Mouse (Mus musculus) myocyte (in vitro differentiated cells): Measurements from ENCODE around the gene Fcnb. TPM values are rescaled to one million over a fixed set of nuclear protein-coding genes. Genes with fewer than 3 reads are reported as not detected.

Experiments used
- H3K27me3 ChIP-seq: one replicate; pipeline ENCODE4 v1.6.1; 2011; ENCODE audit not compliant: control insufficient read depth, insufficient read depth, insufficient read length
- H3K36me3 ChIP-seq: one replicate; pipeline ENCODE4 v1.6.1; 2011; ENCODE audit not compliant: control insufficient read depth, insufficient read depth
- H3K4me2 ChIP-seq: one replicate; pipeline ENCODE4 v1.6.1; 2011; ENCODE audit warnings: low read depth, control low read depth
- H3K4me3 ChIP-seq: one replicate; pipeline ENCODE4 v1.5.1; 2011; ENCODE audit warnings: mild to moderate bottlenecking, control low read depth, moderate library complexity
- H3K79me2 ChIP-seq: one replicate; pipeline ENCODE4 v1.6.1; 2011; ENCODE audit not compliant: control insufficient read depth, insufficient read depth
- H3ac ChIP-seq: one replicate; pipeline ENCODE4 v1.6.1; 2011; ENCODE audit not compliant: control insufficient read depth, insufficient read length
- CEBPB ChIP-seq: IDR thresholded peaks from 2 replicates; pipeline ENCODE4 v1.6.1; 2011; ENCODE audit warnings: mild to moderate bottlenecking, moderate library complexity; ENCODE audit not compliant: poor library complexity, insufficient read depth, severe bottlenecking
- E2F4 ChIP-seq: IDR thresholded peaks from one replicate; pipeline ENCODE4 v1.6.1; 2011; ENCODE audit warnings: mild to moderate bottlenecking, control low read depth, moderate library complexity; ENCODE audit not compliant: insufficient read depth
- MAX ChIP-seq: IDR thresholded peaks from one replicate; pipeline ENCODE4 v1.6.1; 2011; ENCODE audit warnings: low read depth, mild to moderate bottlenecking, control low read depth
- MYOD1 ChIP-seq, 3 experiments: IDR thresholded peaks; one replicate each; pipeline ENCODE4 v1.6.1; 2011; ENCODE audit warnings: control low read depth in 2 of 3, low read depth in 2 of 3, mild to moderate bottlenecking in 2 of 3, moderate library complexity in 1 of 3; ENCODE audit not compliant: insufficient read length in 2 of 3, control insufficient read depth in 1 of 3
- MYOG ChIP-seq, 3 experiments: IDR thresholded peaks; one replicate each; pipeline ENCODE4 v1.6.1; 2011; ENCODE audit warnings: control low read depth in 2 of 3, low read depth in 2 of 3, mild to moderate bottlenecking in 2 of 3; ENCODE audit not compliant: insufficient read length in 2 of 3, control insufficient read depth in 1 of 3, insufficient read depth in 1 of 3
- POLR2A ChIP-seq: IDR thresholded peaks from one replicate; pipeline ENCODE4 v1.6.1; 2011; ENCODE audit warnings: low read depth, mild to moderate bottlenecking, control low read depth, moderate library complexity; ENCODE audit not compliant: insufficient read length
- POLR2AphosphoS2 ChIP-seq: IDR thresholded peaks from one replicate; pipeline ENCODE4 v1.6.1; 2011; ENCODE audit warnings: low read depth, control low read depth; ENCODE audit not compliant: insufficient read length
- REST ChIP-seq: IDR thresholded peaks from one replicate; pipeline ENCODE4 v1.6.1; 2011; ENCODE audit warnings: mild to moderate bottlenecking, control low read depth, moderate library complexity; ENCODE audit not compliant: insufficient read depth, insufficient read length
- SRF ChIP-seq: IDR thresholded peaks from one replicate; pipeline ENCODE4 v1.6.1; 2011; ENCODE audit warnings: low read depth; ENCODE audit not compliant: control insufficient read depth, insufficient read length
- TCF12 ChIP-seq: IDR thresholded peaks from one replicate; pipeline ENCODE4 v1.6.1; 2011; ENCODE audit warnings: mild to moderate bottlenecking, control low read depth; ENCODE audit not compliant: poor library complexity, insufficient read depth, severe bottlenecking
- TCF3 ChIP-seq: IDR thresholded peaks from one replicate; pipeline ENCODE4 v1.6.1; 2011; ENCODE audit warnings: low read depth, control low read depth; ENCODE audit not compliant: insufficient read length
- USF1 ChIP-seq: IDR thresholded peaks from one replicate; pipeline ENCODE4 v1.6.1; 2011; ENCODE audit warnings: low read depth, mild to moderate bottlenecking, control low read depth, moderate library complexity
- polyA plus RNA-seq: library from polyadenylated mRNA; unstranded; fragments of >200 nt; fragmentation: generic; extraction: Trizol; gene quantifications from one replicate; pipeline ENCODE4 v1.2.1, GENCODE M21; 2012; ENCODE audit warnings: missing spikeins

Gene Fcnb
- not detected for polyA plus RNA-seq

DNA sequence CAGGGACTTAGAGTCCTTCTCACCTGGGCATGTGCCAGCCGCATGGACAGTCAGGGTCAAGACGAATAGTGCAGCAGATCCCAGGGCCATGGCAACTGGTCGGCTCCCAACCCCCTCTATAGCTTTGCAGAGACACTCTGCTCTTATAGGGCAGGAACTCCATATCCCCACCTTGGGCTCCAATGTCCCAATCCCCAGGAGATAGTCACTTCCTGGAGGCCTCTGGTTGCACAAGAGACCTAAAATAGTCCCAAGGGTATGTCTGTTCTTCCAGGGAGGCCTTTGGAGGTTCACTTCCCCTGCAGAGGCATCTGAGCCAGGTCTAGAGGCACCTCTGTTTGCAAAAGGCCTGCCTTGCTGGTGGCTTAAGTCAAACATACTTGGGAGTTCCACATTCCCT, at the start of gene Fcnb:
Gene Fcnb, minus strand, starts transcription at position 118 of the 400 bp plus-strand sequence.
- H3K4me2 ChIP-seq, result no peak within 1 kb of the TSS
- H3K4me3 ChIP-seq, result no peak within 1 kb of the TSS
- H3K27me3 ChIP-seq, result peaks cover 31% of the 10 kb centered on the region
- no peak for TF ChIP-seq CEBPB
- TF ChIP-seq E2F4, result no peak
- TF ChIP-seq MYOG (IDR thresholded peaks at IDR 0.05; ENCODE audit: control insufficient read depth in 1 of 3, insufficient read depth in 1 of 3, insufficient read length in 2 of 3, low read depth in 2 of 3), result no peak
- no peak for TF ChIP-seq REST
- TF ChIP-seq POLR2A, result no peak
- TF ChIP-seq TCF3, result no peak
- no peak for TF ChIP-seq USF1
- no peak for TF ChIP-seq POLR2AphosphoS2
- TF ChIP-seq MYOD1 (IDR thresholded peaks at IDR 0.05; ENCODE audit: control insufficient read depth in 1 of 3, insufficient read length in 2 of 3, low read depth in 2 of 3), result no peak
- no peak for TF ChIP-seq SRF
- no peak within 1 kb of the TSS for H3ac ChIP-seq
- no peaks in the 10 kb centered on the region for H3K36me3 ChIP-seq
- H3K79me2 ChIP-seq, result no peaks in the 10 kb centered on the region

DNA sequence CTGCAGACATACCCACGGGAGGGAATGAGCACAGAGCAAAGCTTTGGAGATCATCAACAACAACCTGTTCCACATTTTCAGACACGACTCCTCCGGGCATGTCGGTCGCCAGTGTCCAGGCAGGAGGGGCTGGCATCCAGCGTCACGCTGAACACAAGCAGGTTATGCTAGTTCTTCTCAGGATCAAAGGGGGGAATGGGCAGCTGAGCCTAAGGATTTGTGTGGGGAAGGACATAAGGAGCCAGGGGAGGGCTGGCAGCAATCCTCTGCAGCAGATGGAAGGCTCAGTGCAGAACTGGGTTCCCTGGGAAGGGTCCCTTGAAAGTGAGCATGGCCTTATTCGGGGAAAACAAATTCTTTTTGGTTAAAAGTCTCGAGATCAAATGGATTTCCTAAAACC, 49.1 kb upstream of the Fcnb start:
- Histone ChIP-seq H3K36me3 (no peaks in the 10 kb centered on the region), H3K4me3 (no peak overlapping the region), H3K27me3 (no peaks in the 10 kb centered on the region), H3ac (no peak overlapping the region), H3K79me2 (no peaks in the 10 kb centered on the region), H3K4me2 (no peak overlapping the region)
- TF ChIP-seq POLR2AphosphoS2, result no peak
- no peak for TF ChIP-seq POLR2A
- no peak for TF ChIP-seq MYOG (IDR thresholded peaks at IDR 0.05; ENCODE audit: control insufficient read depth in 1 of 3, insufficient read depth in 1 of 3, insufficient read length in 2 of 3, low read depth in 2 of 3)
- TF ChIP-seq E2F4, result no peak
- TF ChIP-seq MYOD1 (IDR thresholded peaks at IDR 0.05; ENCODE audit: control insufficient read depth in 1 of 3, insufficient read length in 2 of 3, low read depth in 2 of 3), result no peak
- no peak for TF ChIP-seq SRF
- TF ChIP-seq REST, result no peak
- no peak for TF ChIP-seq USF1
- no peak for TF ChIP-seq TCF12
- no peak for TF ChIP-seq TCF3
- TF ChIP-seq CEBPB, result no peak

DNA sequence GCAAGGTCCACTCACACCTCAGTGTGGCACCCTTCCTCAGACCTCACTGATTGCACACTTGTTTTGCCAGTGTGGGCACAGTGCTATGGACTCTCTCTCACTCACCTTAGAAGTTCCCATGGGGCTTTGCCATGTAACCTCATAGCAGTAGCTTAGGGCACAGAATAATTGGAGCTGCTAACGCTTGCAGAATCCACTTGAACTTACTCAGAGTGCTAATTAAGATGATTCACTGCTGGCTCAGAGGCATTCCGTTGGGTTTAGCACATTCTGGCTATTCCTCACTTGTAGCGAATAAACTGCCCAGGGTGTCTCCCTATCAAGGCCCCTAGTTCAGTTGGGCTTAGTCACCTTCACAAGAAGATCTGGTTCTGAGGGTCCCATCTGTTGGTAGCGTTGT, 47.4 kb upstream of the Fcnb start:
- no peaks in the 10 kb centered on the region for H3K27me3 ChIP-seq
- TF ChIP-seq TCF3, result no peak
- TF ChIP-seq POLR2AphosphoS2, result no peak
- TF ChIP-seq POLR2A, result no peak
- TF ChIP-seq E2F4, result no peak
- TF ChIP-seq MYOD1 (IDR thresholded peaks at IDR 0.05; ENCODE audit: control insufficient read depth in 1 of 3, insufficient read length in 2 of 3, low read depth in 2 of 3), result no peak
- TF ChIP-seq CEBPB, result no peak
- no peak for TF ChIP-seq SRF
- no peak for TF ChIP-seq TCF12
- no peak for TF ChIP-seq USF1
- no peak for TF ChIP-seq MAX
- TF ChIP-seq MYOG (IDR thresholded peaks at IDR 0.05; ENCODE audit: control insufficient read depth in 1 of 3, insufficient read depth in 1 of 3, insufficient read length in 2 of 3, low read depth in 2 of 3), result no peak
- TF ChIP-seq REST, result no peak
- no peaks in the 10 kb centered on the region for H3K36me3 ChIP-seq
- no peak overlapping the region for H3ac ChIP-seq
- no peak overlapping the region for H3K4me3 ChIP-seq
- H3K79me2 ChIP-seq, result no peaks in the 10 kb centered on the region
- H3K4me2 ChIP-seq, result no peak overlapping the region

DNA sequence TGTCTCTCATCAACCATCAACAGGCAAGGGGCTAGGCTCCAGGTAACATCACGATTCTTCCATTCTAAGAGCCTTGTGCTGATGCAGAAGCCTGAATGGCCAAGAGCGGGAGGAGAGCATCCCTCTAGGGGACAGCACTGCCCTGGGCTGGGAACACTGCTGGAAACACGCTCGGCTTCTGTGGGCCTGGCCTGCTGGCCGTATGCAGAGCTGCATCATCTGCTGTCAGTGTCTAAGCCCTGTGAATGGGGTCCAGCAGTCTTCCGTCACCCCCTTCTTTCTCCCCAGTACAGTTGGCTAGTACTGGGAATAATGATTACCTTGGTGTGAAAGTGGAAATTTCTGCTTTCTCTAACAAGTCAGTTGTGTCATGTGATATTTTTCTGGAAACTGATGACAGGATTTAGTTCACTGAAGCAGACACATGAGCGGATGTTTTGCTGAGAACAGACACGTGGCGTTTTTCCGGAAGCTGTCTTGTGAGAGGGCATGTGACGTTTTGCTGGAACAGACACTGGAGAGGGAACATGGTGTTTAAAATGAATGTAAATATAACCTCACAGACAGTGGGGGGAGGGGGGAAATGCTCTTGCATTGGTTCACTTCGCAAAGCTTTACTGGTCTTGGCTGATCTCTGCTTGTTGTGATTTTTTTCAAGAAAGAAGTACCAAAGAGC, 42.2 kb upstream of the Fcnb start:
- Histone ChIP-seq H3ac (no peak overlapping the region), H3K4me2 (no peak overlapping the region), H3K79me2 (no peaks in the 10 kb centered on the region), H3K4me3 (no peak overlapping the region), H3K36me3 (no peaks in the 10 kb centered on the region), H3K27me3 (no peaks in the 10 kb centered on the region)
- TF ChIP-seq TCF3 (no peak), CEBPB (no peak), SRF (no peak)

DNA sequence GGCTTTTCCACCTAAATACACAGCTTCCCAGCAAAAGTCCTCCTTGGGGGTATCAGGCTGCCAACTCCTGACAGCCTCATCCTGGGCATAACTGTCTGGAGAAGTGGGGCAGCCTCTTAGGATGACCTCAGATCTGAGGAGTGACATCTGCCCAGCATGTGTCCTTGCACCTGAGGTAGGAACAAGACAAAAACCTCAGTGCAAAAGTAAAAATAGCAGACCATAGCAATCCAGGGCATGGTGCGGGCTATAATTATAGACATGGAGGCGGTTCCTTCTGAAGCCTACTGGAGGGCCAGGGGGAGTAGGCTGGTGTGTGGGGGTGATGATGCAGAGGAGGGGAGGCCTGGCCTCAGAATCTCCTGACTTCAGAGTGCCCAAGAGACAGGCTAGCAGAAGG, 39.2 kb upstream of the Fcnb start:
- Histone ChIP-seq H3K4me3 (no peak overlapping the region), H3K27me3 (no peaks in the 10 kb centered on the region), H3K36me3 (no peaks in the 10 kb centered on the region), H3K79me2 (no peaks in the 10 kb centered on the region), H3K4me2 (peak overlapping the region; percentile 3), H3ac (no peak overlapping the region)
- TF ChIP-seq POLR2AphosphoS2 (no peak), TCF12 (peak; percentile 45), CEBPB (no peak), SRF (no peak), MAX (no peak), MYOD1 (IDR thresholded peaks at IDR 0.05; ENCODE audit: control insufficient read depth in 1 of 3, insufficient read length in 2 of 3, low read depth in 2 of 3) (peak in 1 of 3 experiments; percentile 54), E2F4 (no peak), POLR2A (no peak), TCF3 (no peak), USF1 (no peak), MYOG (IDR thresholded peaks at IDR 0.05; ENCODE audit: control insufficient read depth in 1 of 3, insufficient read depth in 1 of 3, insufficient read length in 2 of 3, low read depth in 2 of 3) (peak in 1 of 3 experiments; percentile 52), REST (no peak)
